Mouse (Mus musculus): ENCODE data around the gene Ptch1. TPM values are rescaled to one million over a fixed set of nuclear protein-coding genes. Genes with fewer than 3 reads are reported as not detected.

The Ptch1 gene
- polyA plus RNA-seq, 1 experiment from 2014 or later, result 15.8 TPM

GRCm38 (mm10) chr13:63554569-63554968, 18.8 kb downstream of the Ptch1 start:
- ATAC-seq (ENCODE audit: low FRiP score, low TSS enrichment), result no peak
- Histone ChIP-seq H3K4me2 (replicated peaks; ENCODE audit: low read depth, low read length) (no peak overlapping the region), H3K4me3 (ENCODE audit: low read length) (no peak overlapping the region), H3K9me3 (ENCODE audit: low read length) (no peaks in the 10 kb centered on the region), H3K36me3 (ENCODE audit: insufficient read depth, low read length) (peaks cover 11% of the 10 kb centered on the region; the same call in 1 of the 2 replicates), H3K9ac (replicated peaks; ENCODE audit: low read length) (no peak overlapping the region), H3K27me3 (ENCODE audit: insufficient read depth, low read length) (no peaks in the 10 kb centered on the region), H3K27ac (ENCODE audit: low read length) (no peak overlapping the region), H3K4me1 (ENCODE audit: insufficient read depth, low read length) (peaks cover 96% of the 10 kb centered on the region)
- 35% methylated on average over 11 of the region's 11 CpGs for WGBS

DNA sequence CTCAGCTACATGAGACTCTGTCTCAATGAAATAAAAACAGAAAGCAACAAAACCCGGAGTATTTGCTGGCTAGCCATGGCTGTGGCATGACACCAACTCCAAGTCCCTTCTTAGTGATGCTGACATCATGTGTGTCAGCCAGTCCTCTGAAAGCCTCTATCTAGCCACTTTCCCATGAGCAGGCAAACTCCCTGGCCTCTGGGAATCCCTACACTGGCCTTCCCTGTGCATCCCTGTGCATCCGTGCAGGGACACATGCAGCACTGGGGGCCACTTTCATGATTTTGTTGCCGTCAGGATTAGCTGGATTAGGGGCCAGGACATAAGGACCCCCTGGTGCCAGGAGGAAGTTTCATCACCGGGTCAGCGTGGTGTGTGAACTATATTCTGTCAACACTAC, 20.0 kb downstream of the Ptch1 start:
- no peak overlapping the region for H3K9ac ChIP-seq (replicated peaks; ENCODE audit: low read length)
- H3K9me3 ChIP-seq (ENCODE audit: low read length), result no peaks in the 10 kb centered on the region
- no peak overlapping the region for H3K4me2 ChIP-seq (replicated peaks; ENCODE audit: low read depth, low read length)
- no peak overlapping the region for H3K4me3 ChIP-seq (ENCODE audit: low read length)
- no peaks in the 10 kb centered on the region for H3K27me3 ChIP-seq (ENCODE audit: insufficient read depth, low read length)
- H3K4me1 ChIP-seq (ENCODE audit: insufficient read depth, low read length), result peaks cover 90% of the 10 kb centered on the region
- peaks cover 11% of the 10 kb centered on the region; the same call in 1 of the 2 replicates for H3K36me3 ChIP-seq (ENCODE audit: insufficient read depth, low read length)
- no peak for ATAC-seq (ENCODE audit: low FRiP score, low TSS enrichment)
- WGBS, result 69% methylated on average over 5 of the region's 5 CpGs
- no peak overlapping the region for H3K27ac ChIP-seq (ENCODE audit: low read length)

DNA sequence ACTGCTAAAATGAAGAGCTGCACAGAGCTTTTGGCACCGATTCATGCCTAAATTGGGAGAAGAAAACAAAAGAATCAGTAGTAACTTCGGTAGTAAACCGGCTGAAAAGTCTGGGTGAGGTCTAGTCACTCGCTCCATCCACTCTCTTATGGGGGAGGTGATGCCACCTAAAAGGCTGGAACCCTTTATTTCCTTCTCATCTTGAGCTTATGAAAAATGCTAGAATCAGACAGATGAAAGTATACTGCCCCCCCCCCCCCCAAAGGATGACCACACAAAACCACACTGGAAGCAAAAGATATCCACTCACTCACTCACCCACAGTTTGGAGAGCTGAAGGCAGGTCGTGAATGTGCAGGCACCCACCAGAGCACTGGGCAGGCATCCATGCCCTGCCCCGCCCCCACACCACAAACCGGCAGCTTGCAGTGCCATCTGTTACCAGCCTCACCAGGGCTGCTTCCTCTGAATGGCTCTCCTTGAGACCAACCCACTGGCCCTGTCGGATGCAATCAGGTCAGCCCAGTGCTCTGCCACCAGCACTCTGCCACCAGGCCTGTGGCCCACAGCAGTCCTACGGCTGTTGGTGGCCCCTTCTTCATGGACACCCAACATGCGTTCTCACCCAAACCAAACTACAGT, 21.0 kb downstream of the Ptch1 start:
- Histone ChIP-seq H3K27ac (ENCODE audit: low read length) (no peak overlapping the region), H3K9me3 (ENCODE audit: low read length) (no peaks in the 10 kb centered on the region), H3K4me2 (replicated peaks; ENCODE audit: low read depth, low read length) (no peak overlapping the region), H3K4me1 (ENCODE audit: insufficient read depth, low read length) (peaks cover 80% of the 10 kb centered on the region), H3K4me3 (ENCODE audit: low read length) (no peak overlapping the region), H3K9ac (replicated peaks; ENCODE audit: low read length) (no peak overlapping the region), H3K27me3 (ENCODE audit: insufficient read depth, low read length) (no peaks in the 10 kb centered on the region), H3K36me3 (ENCODE audit: insufficient read depth, low read length) (peaks cover 15% of the 10 kb centered on the region)
- peak; percentile 63; the same call in 1 of the 2 replicates for ATAC-seq (ENCODE audit: low FRiP score, low TSS enrichment)
- WGBS, result 63% methylated on average over 10 of the region's 10 CpGs

DNA sequence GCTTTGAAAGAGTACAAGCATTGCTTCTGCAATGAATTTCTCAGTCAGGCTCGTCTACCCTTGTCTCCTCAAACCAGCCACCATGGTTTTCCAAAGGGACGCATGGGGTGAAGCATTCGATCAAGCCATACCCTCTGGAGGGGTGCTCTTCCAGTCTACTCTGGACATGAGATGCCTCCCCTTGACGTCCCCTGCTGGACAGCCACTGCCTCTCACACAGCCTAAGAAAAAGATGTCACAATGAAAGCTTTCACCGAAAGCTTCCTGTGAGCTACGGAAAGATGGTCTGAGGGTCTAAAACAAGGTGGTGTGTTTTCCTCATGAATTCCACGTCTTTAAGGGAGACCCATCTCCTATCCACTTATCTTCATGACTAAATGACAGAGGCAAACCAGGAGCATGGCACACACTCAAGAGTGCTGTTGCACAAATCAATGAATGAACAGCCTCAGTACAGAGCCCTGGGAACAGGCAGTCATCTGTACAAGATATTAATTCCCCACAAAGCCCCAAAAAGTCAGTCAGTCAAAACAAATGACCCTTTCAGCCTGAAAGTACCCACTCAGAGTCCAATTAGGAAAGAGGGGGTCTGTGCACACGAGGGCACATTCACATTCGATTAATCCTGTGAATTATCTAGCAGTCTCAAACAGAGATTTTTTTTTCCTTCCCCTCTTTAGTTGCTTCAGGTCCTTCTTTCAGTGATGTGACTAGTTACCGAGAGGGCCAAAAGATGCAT, 21.7 kb downstream of the Ptch1 start:
- Histone ChIP-seq H3K4me1 (ENCODE audit: insufficient read depth, low read length) (peaks cover 73% of the 10 kb centered on the region), H3K27ac (ENCODE audit: low read length) (no peak overlapping the region), H3K36me3 (ENCODE audit: insufficient read depth, low read length) (peaks cover 15% of the 10 kb centered on the region), H3K9ac (replicated peaks; ENCODE audit: low read length) (no peak overlapping the region), H3K4me3 (ENCODE audit: low read length) (no peak overlapping the region), H3K4me2 (replicated peaks; ENCODE audit: low read depth, low read length) (no peak overlapping the region), H3K27me3 (ENCODE audit: insufficient read depth, low read length) (no peaks in the 10 kb centered on the region), H3K9me3 (ENCODE audit: low read length) (no peaks in the 10 kb centered on the region)
- WGBS, result 69% methylated on average over 10 of the region's 10 CpGs
- ATAC-seq (ENCODE audit: low FRiP score, low TSS enrichment), result no peak

DNA sequence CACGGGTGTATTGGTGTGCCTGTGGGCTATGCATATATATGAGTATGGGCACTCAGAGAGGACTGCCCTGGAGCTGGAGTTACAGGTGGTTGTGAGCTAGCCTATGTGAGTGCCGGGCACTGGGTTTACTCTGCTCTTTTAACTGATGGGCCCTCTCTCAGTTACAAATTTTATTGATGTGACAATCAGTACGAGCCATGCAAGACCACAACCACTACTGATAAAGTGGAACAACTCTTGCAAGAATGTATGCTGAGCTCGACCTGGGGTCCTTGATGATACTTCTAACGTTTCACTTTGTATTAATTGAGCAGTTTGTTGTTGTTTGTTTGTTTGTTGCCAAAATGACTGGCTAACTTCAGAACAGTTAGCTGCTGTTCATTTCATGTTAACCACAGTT, 23.0 kb downstream of the Ptch1 start:
- H3K4me3 ChIP-seq (ENCODE audit: low read length), result no peak overlapping the region
- no peak overlapping the region for H3K4me2 ChIP-seq (replicated peaks; ENCODE audit: low read depth, low read length)
- no peaks in the 10 kb centered on the region for H3K27me3 ChIP-seq (ENCODE audit: insufficient read depth, low read length)
- H3K9me3 ChIP-seq (ENCODE audit: low read length), result no peaks in the 10 kb centered on the region
- peaks cover 18% of the 10 kb centered on the region for H3K36me3 ChIP-seq (ENCODE audit: insufficient read depth, low read length)
- H3K9ac ChIP-seq (replicated peaks; ENCODE audit: low read length), result no peak overlapping the region
- H3K27ac ChIP-seq (ENCODE audit: low read length), result no peak overlapping the region
- ATAC-seq (ENCODE audit: low FRiP score, low TSS enrichment), result no peak
- WGBS, result 68% methylated on average over 5 of the region's 5 CpGs
- peaks cover 62% of the 10 kb centered on the region for H3K4me1 ChIP-seq (ENCODE audit: insufficient read depth, low read length)

GRCm38 (mm10) chr13:63549210-63549609, 24.2 kb downstream of the Ptch1 start:
- no peak for ATAC-seq (ENCODE audit: low FRiP score, low TSS enrichment)
- peaks cover 18% of the 10 kb centered on the region for H3K36me3 ChIP-seq (ENCODE audit: insufficient read depth, low read length)
- peaks cover 61% of the 10 kb centered on the region for H3K4me1 ChIP-seq (ENCODE audit: insufficient read depth, low read length)

GRCm38 (mm10) chr13:63548571-63548970, 24.8 kb downstream of the Ptch1 start:
- H3K27me3 ChIP-seq (ENCODE audit: insufficient read depth, low read length), result no peaks in the 10 kb centered on the region
- no peak overlapping the region for H3K4me3 ChIP-seq (ENCODE audit: low read length)
- peaks cover 62% of the 10 kb centered on the region for H3K4me1 ChIP-seq (ENCODE audit: insufficient read depth, low read length)
- peaks cover 18% of the 10 kb centered on the region for H3K36me3 ChIP-seq (ENCODE audit: insufficient read depth, low read length)
- H3K27ac ChIP-seq (ENCODE audit: low read length), result no peak overlapping the region
- no peak overlapping the region for H3K9ac ChIP-seq (replicated peaks; ENCODE audit: low read length)
- H3K4me2 ChIP-seq (replicated peaks; ENCODE audit: low read depth, low read length), result no peak overlapping the region
- WGBS, result 77% methylated on average over 4 of the region's 4 CpGs
- H3K9me3 ChIP-seq (ENCODE audit: low read length), result no peaks in the 10 kb centered on the region
- ATAC-seq (ENCODE audit: low FRiP score, low TSS enrichment), result no peak

More at GRCm38 (mm10) chr13:63549210-63549609, 24.2 kb downstream of the Ptch1 start:
- Histone ChIP-seq H3K9ac (replicated peaks; ENCODE audit: low read length) (no peak overlapping the region), H3K9me3 (ENCODE audit: low read length) (no peaks in the 10 kb centered on the region), H3K4me3 (ENCODE audit: low read length) (no peak overlapping the region), H3K27me3 (ENCODE audit: insufficient read depth, low read length) (no peaks in the 10 kb centered on the region), H3K4me2 (replicated peaks; ENCODE audit: low read depth, low read length) (no peak overlapping the region), H3K27ac (ENCODE audit: low read length) (no peak overlapping the region)
- WGBS, result 46% methylated on average over 5 of the region's 5 CpGs

DNA sequence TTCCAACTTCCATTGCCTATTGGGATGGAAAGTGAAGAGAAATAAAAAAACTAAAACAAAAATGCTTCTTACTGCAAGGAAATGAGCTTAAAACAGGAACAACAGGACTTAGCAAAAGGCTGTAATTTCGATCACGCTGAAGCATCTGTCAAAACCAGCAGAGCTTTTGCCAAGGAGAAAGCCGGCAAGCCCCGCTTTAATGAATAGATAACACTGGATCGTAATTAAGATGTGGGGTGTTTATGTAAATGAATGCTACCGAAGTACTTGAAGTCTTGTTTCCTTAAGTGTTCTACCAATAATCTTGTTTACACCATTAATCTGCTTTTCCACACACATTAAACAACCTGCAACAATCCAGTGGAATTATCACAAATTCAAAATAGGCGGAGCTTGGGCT, 28.1 kb downstream of the Ptch1 start:
- WGBS, result 75% methylated on average over 7 of the region's 7 CpGs
- Histone ChIP-seq H3K4me1 (ENCODE audit: insufficient read depth, low read length) (peaks cover 31% of the 10 kb centered on the region), H3K4me2 (replicated peaks; ENCODE audit: low read depth, low read length) (no peak overlapping the region), H3K9ac (replicated peaks; ENCODE audit: low read length) (no peak overlapping the region), H3K36me3 (ENCODE audit: insufficient read depth, low read length) (peaks cover 41% of the 10 kb centered on the region), H3K9me3 (ENCODE audit: low read length) (no peaks in the 10 kb centered on the region), H3K27me3 (ENCODE audit: insufficient read depth, low read length) (no peaks in the 10 kb centered on the region), H3K4me3 (ENCODE audit: low read length) (no peak overlapping the region), H3K27ac (ENCODE audit: low read length) (no peak overlapping the region)
- ATAC-seq (ENCODE audit: low FRiP score, low TSS enrichment), result no peak

- Histone ChIP-seq H3K27me3 (ENCODE audit: insufficient read depth, low read length) (no peaks in the 10 kb centered on the region), H3K27ac (ENCODE audit: low read length) (no peak overlapping the region), H3K9ac (replicated peaks; ENCODE audit: low read length) (no peak overlapping the region), H3K36me3 (ENCODE audit: insufficient read depth, low read length) (peaks cover 43% of the 10 kb centered on the region), H3K4me1 (ENCODE audit: insufficient read depth, low read length) (peaks cover 27% of the 10 kb centered on the region), H3K4me2 (replicated peaks; ENCODE audit: low read depth, low read length) (no peak overlapping the region), H3K9me3 (ENCODE audit: low read length) (no peaks in the 10 kb centered on the region), H3K4me3 (ENCODE audit: low read length) (no peak overlapping the region)
- ATAC-seq (ENCODE audit: low FRiP score, low TSS enrichment), result no peak
- WGBS, result 43% methylated on average over 5 of the region's 5 CpGs
Observed at GRCm38 (mm10) chr13:63544967-63545253, 28.5 kb downstream of the Ptch1 start.
